Mouse (Mus musculus) neural tube, embryonic 15.5 days (tissue): Measurements from ENCODE around the gene Tns3. TPM values are rescaled to one million over a fixed set of nuclear protein-coding genes. Genes with fewer than 3 reads are reported as not detected.

Source experiments
- ATAC-seq: fragments of 200-750 bp; cut with Nextera tagmentation; 2 replicates; pipeline ENCODE4 v1.8.0; 2017; ENCODE audit warnings: mild to moderate bottlenecking, moderate TSS enrichment, moderate library complexity; ENCODE audit not compliant: low FRiP score
- H3K27ac ChIP-seq: fragments of 300-500 bp; sonication (generic); replicated peaks from 2 replicates; pipeline ENCODE4 v1.5.1; 2015; ENCODE audit warnings: mild to moderate bottlenecking, inconsistent platforms
- H3K27me3 ChIP-seq: fragments of 300-500 bp; sonication (generic); replicated peaks from 2 replicates; pipeline ENCODE4 v1.6.1; 2015; ENCODE audit warnings: inconsistent platforms
- H3K36me3 ChIP-seq: fragments of 300-500 bp; sonication (generic); 2 replicates; pipeline ENCODE4 v1.6.1; 2015; ENCODE audit warnings: inconsistent platforms
- H3K4me1 ChIP-seq: fragments of 300-500 bp; sonication (generic); 2 replicates; pipeline ENCODE4 v1.6.1; 2015; ENCODE audit warnings: inconsistent platforms
- H3K4me2 ChIP-seq: fragments of 300-500 bp; sonication (generic); 2 replicates; pipeline ENCODE4 v1.6.1; 2015; ENCODE audit warnings: inconsistent platforms, mild to moderate bottlenecking, moderate library complexity
- H3K4me3 ChIP-seq: fragments of 300-500 bp; sonication (generic); replicated peaks from 2 replicates; pipeline ENCODE4 v1.5.1; 2015; ENCODE audit warnings: mild to moderate bottlenecking, inconsistent platforms
- H3K9ac ChIP-seq: fragments of 300-500 bp; sonication (generic); replicated peaks from 2 replicates; pipeline ENCODE4 v1.6.1; 2015; ENCODE audit warnings: mild to moderate bottlenecking, inconsistent platforms
- H3K9me3 ChIP-seq: fragments of 300-500 bp; sonication (generic); replicated peaks from 2 replicates; pipeline ENCODE4 v1.6.1; 2016; ENCODE audit warnings: inconsistent platforms
- WGBS: fragments of 180-500 bp; shearing (Covaris S2); methylation state at CpG from one replicate; pipeline ENCODE4 v1.1.7; 2015; ENCODE audit warnings: mixed read lengths; 5-methylcytosine and 5-hydroxymethylcytosine counted together
- polyA plus RNA-seq: library from polyadenylated mRNA; unstranded; fragments of >200 nt; fragmentation: Nextera tagmentation; extraction: Ambion mirVana; gene quantifications from 2 replicates; pipeline ENCODE4 v1.2.1, GENCODE M21; 2015

Gene Tns3
- polyA plus RNA-seq, 1 experiment from 2014 or later: 7.6 TPM

DNA sequence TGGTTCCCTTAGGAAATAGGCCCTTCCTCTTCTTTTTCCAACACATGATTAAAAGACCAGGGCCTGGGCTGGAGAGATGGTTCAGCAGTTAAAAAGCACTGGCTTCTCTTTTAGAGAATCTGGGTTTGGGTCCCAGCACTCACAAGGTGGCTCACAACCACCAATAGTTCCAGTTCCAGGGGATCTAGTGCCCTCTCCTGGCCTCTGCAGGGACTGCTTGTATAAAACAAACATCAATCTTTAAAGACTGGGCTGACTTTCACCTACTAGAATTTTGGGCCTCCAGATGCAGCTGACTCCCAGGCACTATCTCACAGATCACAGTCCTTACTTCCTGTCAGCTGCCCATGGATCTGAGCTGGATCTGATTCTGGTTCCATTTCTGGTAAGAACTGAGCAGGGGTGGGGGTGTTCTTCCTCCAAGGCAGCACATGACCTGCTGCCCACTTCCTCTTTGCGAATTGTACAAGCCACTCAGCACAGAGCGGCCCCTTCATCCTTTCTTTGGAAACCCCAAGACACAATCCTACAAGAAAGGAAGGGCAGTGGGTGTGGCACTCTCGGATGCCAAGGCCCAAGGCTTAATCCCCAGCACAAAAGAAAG is 98.0 kb downstream of the Tns3 start:
- H3K9me3 ChIP-seq: no peaks in the 10 kb centered on the region
- peaks cover 10% of the 10 kb centered on the region for H3K4me1 ChIP-seq
- H3K4me2 ChIP-seq: no peak overlapping the region
- no peak for ATAC-seq
- WGBS: 96% methylated on average over 3 of the region's 3 CpGs
- H3K4me3 ChIP-seq: no peak overlapping the region
- H3K9ac ChIP-seq: no peak overlapping the region
- no peaks in the 10 kb centered on the region for H3K27me3 ChIP-seq
- no peaks in the 10 kb centered on the region for H3K36me3 ChIP-seq
- H3K27ac ChIP-seq: no peak overlapping the region

DNA sequence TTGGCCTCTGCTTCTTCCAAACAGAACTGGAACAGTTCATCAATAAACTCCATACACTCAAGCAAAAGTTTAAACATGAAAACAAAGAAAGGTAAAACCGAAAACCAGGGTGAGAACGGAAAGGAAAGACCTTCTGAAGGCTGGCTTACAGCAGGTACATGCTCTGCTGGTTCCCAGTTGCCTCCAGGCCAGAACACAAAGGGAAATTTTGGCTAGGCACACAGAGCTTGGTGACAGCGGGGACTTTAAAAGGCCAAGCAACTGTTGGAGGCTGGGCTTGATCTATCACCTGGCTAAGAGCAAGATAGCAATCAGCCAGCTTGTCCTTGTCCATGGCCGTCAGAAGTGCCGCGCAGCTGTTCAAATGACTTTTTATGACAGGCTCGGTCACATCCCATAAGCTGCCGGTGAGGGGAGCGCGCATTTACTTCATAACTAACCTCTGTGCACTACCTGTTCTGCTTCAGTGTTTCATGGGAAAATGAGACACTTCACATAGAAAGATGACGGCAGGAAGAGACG is 105.5 kb downstream of the Tns3 start:
- no peaks in the 10 kb centered on the region for H3K36me3 ChIP-seq
- H3K4me1 ChIP-seq: peaks cover 5% of the 10 kb centered on the region
- no peaks in the 10 kb centered on the region for H3K9me3 ChIP-seq
- H3K4me2 ChIP-seq: no peak overlapping the region
- H3K9ac ChIP-seq: no peak overlapping the region
- 77% methylated on average over 12 of the region's 12 CpGs for WGBS
- no peak overlapping the region for H3K4me3 ChIP-seq
- H3K27ac ChIP-seq: no peak overlapping the region
- ATAC-seq: no peak
- H3K27me3 ChIP-seq: no peaks in the 10 kb centered on the region

DNA sequence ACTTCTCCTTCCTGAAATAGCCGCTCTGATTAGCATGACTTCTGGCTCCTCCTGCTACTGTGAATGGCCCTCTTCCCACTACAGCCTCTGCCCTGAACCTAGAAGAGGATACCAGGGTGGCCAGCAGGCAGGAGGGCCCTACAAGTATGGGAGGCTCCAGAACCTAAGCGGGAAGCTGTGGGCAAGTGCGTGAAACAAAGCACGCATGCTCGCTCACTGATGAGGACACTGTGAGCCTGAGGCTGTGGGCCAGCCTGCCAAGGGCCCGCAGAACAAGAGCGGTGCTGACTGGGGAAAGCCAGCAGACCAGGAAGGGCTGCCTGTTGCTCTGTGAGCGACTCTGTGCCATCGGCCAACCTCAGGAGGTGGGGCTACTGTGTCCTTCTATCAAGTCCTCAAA is 106.1 kb downstream of the Tns3 start:
- Histone ChIP-seq H3K9me3 (no peaks in the 10 kb centered on the region), H3K4me2 (no peak overlapping the region), H3K27ac (no peak overlapping the region), H3K4me3 (no peak overlapping the region), H3K4me1 (peaks cover 5% of the 10 kb centered on the region), H3K27me3 (no peaks in the 10 kb centered on the region), H3K9ac (no peak overlapping the region), H3K36me3 (no peaks in the 10 kb centered on the region)
- 73% methylated on average over 9 of the region's 9 CpGs for WGBS
- no peak; the same call in 1 of the 2 replicates for ATAC-seq

DNA sequence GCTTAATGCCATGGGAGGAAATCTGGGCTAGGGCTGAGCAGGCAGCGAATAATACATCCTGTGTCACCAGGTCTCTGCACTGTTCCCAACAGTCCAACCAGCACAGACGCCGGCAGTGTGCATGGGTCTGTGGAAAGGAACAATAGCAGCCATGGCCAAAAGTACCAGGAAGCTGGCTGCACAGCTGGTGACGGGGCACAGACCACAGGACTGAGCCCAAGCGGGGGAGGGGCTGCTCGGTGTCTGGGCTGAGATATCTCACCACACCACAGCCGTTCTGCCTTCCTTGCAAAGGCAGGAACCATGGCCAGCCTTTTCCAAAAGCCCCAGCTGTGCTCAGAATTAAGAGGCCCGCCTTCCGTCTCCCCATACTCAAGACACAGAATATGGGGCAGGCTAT is 107.3 kb downstream of the Tns3 start:
- Histone ChIP-seq H3K36me3 (no peaks in the 10 kb centered on the region), H3K9ac (no peak overlapping the region), H3K4me3 (no peak overlapping the region), H3K27ac (no peak overlapping the region), H3K4me1 (peaks cover 5% of the 10 kb centered on the region), H3K4me2 (no peak overlapping the region), H3K27me3 (no peaks in the 10 kb centered on the region), H3K9me3 (no peaks in the 10 kb centered on the region)
- no peak; the same call in 1 of the 2 replicates for ATAC-seq
- 33% methylated on average over 9 of the region's 9 CpGs for WGBS

DNA sequence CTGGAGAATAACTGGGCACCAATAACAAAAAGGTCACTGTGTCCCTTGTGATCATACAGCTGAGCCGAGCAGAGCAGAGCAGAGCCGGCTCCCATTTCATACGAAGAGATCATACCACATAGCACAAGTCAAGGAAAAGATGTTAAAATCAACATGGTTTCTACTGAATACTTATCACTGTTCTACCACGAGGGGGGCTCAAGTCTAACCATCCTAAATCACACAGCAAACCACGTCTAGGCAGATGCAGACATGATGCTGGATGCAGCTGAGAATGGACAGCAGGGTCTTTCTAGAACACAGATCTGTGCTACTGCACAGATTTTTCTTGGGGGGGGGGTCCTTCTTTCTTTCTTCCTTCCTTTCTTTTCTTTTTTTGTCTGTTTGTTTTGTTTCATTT is 112.6 kb downstream of the Tns3 start:
- H3K27ac ChIP-seq: no peak overlapping the region
- 90% methylated on average over 5 of the region's 5 CpGs for WGBS
- no peaks in the 10 kb centered on the region for H3K27me3 ChIP-seq
- no peaks in the 10 kb centered on the region for H3K36me3 ChIP-seq
- H3K4me1 ChIP-seq: peaks cover under 1% of the 10 kb centered on the region
- no peak for ATAC-seq
- H3K9ac ChIP-seq: no peak overlapping the region
- no peak overlapping the region for H3K4me2 ChIP-seq
- no peaks in the 10 kb centered on the region for H3K9me3 ChIP-seq
- no peak overlapping the region for H3K4me3 ChIP-seq

DNA sequence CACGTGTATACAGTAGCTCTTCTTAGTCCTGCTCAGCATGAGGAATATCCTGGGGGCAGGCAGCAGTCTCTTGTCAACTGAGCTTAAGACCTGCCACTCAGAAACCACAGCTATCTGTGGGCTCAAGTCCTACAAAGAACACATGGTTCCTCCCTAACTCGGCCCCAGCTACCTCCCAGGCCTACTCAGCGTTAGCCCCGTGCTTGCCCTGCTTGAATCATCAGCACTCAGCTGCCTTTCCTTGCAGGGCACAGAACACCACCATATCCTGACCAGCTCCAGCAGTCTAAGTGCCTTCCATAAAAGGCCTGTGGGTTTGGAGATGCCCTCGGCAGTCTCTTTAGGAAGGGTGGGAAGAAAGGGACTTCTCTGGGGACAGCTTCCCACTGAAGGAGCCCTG is 116.7 kb downstream of the Tns3 start:
- 81% methylated on average over 5 of the region's 5 CpGs for WGBS
- Histone ChIP-seq H3K27ac (no peak overlapping the region), H3K4me3 (no peak overlapping the region), H3K36me3 (no peaks in the 10 kb centered on the region), H3K9ac (no peak overlapping the region), H3K4me1 (peaks cover 6% of the 10 kb centered on the region), H3K27me3 (no peaks in the 10 kb centered on the region), H3K9me3 (no peaks in the 10 kb centered on the region), H3K4me2 (no peak overlapping the region)
- no peak for ATAC-seq

DNA sequence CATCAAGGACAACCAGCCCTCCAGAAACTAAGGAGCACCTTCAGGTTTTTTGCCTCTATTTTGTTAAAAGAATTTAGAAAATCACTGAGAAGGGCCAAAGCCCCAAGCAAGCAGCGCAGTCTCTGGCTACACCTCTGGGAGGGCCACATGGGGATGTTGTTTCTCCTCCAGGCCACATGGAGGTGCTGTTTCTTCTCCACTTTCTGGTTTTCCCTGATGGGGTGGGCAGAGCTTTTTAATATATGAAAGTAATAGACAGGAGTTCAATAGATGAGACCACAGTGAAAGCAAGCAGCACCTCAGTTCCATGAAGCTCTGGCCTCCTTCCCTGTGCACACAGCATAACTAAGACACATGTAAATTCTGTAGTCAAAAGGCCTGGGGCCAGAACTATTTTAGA is 118.5 kb downstream of the Tns3 start:
- no peak overlapping the region for H3K27ac ChIP-seq
- H3K4me2 ChIP-seq: no peak overlapping the region
- no peak overlapping the region for H3K4me3 ChIP-seq
- H3K9me3 ChIP-seq: no peaks in the 10 kb centered on the region
- H3K27me3 ChIP-seq: no peaks in the 10 kb centered on the region
- no peak overlapping the region for H3K9ac ChIP-seq
- peaks cover 17% of the 10 kb centered on the region for H3K4me1 ChIP-seq
- no peak for ATAC-seq
- 97% methylated on average over 1 of the region's 1 CpGs for WGBS
- H3K36me3 ChIP-seq: no peaks in the 10 kb centered on the region

DNA sequence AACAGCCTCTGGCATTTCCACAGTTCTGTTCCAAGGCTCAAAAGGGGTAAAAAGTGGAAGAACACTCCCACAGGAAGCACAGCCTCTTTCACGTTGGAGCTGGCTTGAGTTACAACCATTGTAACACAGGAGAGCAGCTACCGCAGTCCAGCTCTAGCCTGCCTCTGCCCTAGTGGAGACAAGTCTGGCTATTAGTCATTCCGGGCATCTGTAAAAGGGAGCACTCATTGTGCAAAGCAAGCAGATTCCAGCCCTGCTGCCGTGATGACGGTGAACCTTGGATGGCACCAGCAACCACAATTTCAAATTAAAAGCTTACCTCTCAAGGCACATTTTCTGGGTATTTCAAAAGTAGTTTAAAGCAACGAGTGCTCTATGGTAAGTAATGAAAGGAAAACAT is 120.0 kb downstream of the Tns3 start:
- Histone ChIP-seq H3K9ac (no peak overlapping the region), H3K36me3 (no peaks in the 10 kb centered on the region), H3K27me3 (no peaks in the 10 kb centered on the region), H3K4me3 (no peak overlapping the region), H3K4me1 (peaks cover 18% of the 10 kb centered on the region), H3K4me2 (no peak overlapping the region), H3K27ac (peak overlapping the region; percentile 54; the same call in 1 of the 2 replicates), H3K9me3 (no peaks in the 10 kb centered on the region)
- WGBS: 21% methylated on average over 6 of the region's 6 CpGs
- ATAC-seq: peak; percentile 74

DNA sequence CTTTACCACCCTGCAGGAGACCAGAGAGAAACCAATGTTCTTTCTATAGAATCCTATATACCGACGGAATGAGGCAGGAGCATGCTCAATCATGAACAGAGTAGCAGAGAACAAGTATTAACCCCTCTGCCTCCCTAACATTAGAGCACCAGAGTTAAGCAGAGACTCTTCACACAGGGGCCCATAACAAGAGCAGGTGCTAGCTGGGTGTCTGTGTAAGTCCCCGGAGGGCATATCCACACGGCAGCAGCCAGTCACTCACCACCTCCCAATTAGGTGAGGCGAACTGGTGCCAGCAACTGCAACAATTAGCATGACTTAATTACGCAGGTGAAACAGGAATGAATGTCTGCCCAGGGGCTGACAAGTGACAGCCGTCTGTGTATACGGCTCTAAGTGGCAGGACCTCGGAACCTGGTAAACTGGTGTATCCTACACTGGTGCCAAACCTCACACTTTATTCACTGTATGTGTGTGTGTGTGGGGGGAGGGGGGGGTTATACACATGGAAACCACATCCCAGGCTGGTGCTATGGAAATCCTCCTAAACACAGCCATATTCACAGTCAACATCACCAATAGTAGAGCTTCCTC is 123.0 kb downstream of the Tns3 start:
- Histone ChIP-seq H3K36me3 (no peaks in the 10 kb centered on the region), H3K9me3 (no peaks in the 10 kb centered on the region), H3K4me2 (no peak overlapping the region), H3K4me3 (no peak overlapping the region), H3K27me3 (no peaks in the 10 kb centered on the region), H3K9ac (no peak overlapping the region), H3K27ac (no peak overlapping the region), H3K4me1 (peaks cover 18% of the 10 kb centered on the region)
- WGBS: 71% methylated on average over 9 of the region's 9 CpGs
- no peak for ATAC-seq

DNA sequence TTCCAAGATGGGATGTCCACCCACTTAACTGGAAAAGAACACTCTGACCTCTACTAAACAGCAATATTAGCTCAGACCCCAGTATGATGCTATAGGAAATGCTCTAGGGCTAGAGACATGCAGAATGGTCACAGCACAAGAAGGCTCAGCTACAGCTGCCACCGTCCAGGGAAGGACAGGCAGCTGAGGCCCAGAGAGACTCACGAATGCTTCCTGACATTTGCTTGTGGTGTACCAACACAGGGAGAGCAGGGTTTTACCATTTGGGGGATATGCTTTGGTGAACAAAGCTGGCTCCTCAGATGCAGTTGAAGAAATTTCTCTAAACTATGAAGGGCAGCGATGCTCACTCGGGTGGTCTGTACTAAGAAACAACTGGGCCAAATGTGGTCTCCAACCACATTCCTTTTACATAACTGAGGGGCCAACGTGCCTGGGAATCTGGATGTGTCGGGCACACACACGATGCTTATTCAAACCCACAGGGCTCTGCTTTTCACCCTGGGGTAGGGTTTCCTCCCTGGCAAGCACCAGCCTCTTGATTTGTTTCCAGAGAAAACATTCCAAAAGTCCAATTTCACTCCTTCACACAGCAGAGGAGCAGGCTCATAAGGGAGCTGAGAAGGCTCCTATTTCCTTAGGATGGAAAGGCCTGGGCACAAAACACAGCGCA is 124.6 kb downstream of the Tns3 start:
- no peak for ATAC-seq
- Histone ChIP-seq H3K4me3 (no peak overlapping the region), H3K36me3 (no peaks in the 10 kb centered on the region), H3K4me1 (peaks cover 18% of the 10 kb centered on the region), H3K27me3 (no peaks in the 10 kb centered on the region), H3K9me3 (no peaks in the 10 kb centered on the region), H3K9ac (no peak overlapping the region), H3K27ac (no peak overlapping the region), H3K4me2 (no peak overlapping the region)
- 76% methylated on average over 8 of the region's 8 CpGs for WGBS

DNA sequence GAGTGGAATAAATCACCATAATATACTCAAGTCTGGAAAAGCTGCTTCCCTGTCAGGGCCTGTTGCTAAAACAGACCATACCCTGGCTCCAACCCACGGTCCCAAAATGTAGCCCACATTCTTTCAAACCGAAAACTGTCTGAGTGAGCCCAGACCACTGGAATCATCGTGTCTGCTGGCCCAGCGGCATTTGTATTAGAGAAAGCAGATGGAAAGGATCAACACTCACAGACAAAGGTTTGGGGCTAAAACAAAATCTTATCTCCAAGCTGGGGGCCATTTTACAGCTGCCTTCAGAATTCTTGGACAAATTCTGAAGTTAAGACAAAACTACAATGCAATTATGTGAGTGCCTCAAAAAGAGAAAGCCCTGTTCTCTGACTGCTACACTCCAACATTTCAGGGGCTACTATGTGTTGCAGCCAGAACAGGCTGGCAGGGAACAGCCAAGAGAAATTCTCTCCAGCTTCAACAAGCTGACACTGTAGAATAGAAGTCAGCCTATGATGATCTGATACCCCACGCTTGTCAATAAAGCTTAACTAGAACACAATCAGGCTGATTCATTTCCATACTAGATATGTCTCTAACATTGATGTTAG is 127.2 kb downstream of the Tns3 start:
- H3K4me1 ChIP-seq: peaks cover 15% of the 10 kb centered on the region; the same call in 1 of the 2 replicates
- no peak overlapping the region for H3K4me3 ChIP-seq
- no peaks in the 10 kb centered on the region for H3K27me3 ChIP-seq
- no peak for ATAC-seq
- no peaks in the 10 kb centered on the region for H3K9me3 ChIP-seq
- no peaks in the 10 kb centered on the region for H3K36me3 ChIP-seq
- no peak overlapping the region for H3K27ac ChIP-seq
- no peak overlapping the region for H3K4me2 ChIP-seq
- 83% methylated on average over 5 of the region's 5 CpGs for WGBS
- no peak overlapping the region for H3K9ac ChIP-seq

DNA sequence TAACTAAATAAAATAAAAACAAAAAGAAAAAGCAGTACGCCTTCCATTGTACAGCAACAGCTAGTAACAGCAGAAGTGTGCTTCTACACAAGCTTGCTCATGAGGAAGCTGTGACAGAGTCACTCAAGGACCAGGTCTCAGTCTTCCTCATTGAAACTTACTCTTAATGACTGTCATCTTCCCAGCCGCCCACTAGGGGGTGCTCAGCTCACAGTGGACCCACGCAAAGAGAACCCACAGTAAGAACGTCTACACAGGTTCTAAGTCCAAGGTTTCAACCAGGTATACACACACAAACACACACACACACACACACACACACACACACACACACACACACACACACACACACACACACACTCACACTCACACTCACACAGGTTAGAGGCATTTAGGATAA is 129.4 kb downstream of the Tns3 start:
- no peaks in the 10 kb centered on the region for H3K27me3 ChIP-seq
- no peak overlapping the region for H3K27ac ChIP-seq
- no peak overlapping the region for H3K9ac ChIP-seq
- 24% methylated on average over 4 of the region's 4 CpGs for WGBS
- no peak overlapping the region for H3K4me3 ChIP-seq
- 0 out of 2 replicates have a peak, but pooled peaks have one; percentile 48 for ATAC-seq
- H3K9me3 ChIP-seq: no peaks in the 10 kb centered on the region
- H3K36me3 ChIP-seq: no peaks in the 10 kb centered on the region
- H3K4me1 ChIP-seq: peaks cover 4% of the 10 kb centered on the region; the same call in 1 of the 2 replicates
- H3K4me2 ChIP-seq: no peak overlapping the region
